Mouse (Mus musculus): Measurements from ENCODE around the gene Lamtor3.
"Not testable (repeated sequence)": the region's sequence is repeated elsewhere in the genome, so short reads cannot be mapped to it uniquely, and the experiment has no call there.

Gene Lamtor3

DNA sequence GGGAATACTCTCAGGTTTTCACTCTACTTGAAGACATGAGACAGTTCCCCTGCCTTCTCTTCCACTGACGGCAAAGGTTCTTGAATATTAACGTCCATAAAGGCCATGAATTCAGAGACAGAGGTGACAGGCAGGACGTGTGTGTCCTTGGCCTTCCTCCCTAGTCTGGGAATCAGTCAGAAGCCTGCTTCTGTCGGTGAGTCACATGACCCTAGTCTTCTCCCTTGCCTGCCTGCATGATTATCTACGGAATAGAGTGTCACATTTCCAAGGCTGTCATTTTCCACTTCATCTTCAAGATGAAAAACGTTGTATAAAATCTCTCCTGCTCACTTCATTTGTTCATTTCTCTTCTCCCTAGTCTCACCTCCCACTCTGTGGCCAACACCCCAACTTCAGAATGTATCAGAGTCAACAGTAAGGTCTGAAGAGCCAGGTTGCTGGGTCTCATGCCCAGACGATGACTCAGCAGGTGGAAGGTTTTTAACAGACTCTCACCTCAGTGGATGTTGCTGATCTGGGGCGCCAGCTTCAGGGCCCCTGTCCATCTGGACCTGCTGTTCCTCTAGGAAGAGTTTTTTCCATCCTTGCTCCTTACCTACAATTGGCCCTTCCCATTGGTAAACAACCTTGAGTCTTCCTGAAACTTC is 43.6 kb downstream of the Lamtor3 start:
- no peak for DNase-seq (ENCODE audit: low read depth, low spot score)

DNA sequence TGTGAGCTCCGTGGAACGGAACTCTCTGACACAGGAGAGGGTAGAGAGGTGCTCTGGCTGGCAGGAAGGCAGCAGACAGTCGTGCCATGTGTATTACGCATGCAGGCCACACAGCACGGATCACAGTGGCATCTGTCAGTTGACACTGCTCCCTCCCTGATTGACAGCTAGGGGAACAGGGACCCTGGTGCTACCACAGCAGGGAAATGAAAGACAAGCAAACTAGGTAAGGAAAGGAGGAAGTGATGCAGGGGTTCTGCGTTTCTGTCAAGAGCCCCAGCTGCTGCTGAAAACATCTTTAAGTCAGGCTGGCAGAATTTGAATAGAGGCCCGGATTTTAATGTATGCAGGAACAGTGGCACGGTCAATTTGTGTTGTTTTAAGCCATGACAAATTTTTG is 45.2 kb downstream of the Lamtor3 start:
- no peak for DNase-seq (ENCODE audit: low read depth, low spot score)

DNA sequence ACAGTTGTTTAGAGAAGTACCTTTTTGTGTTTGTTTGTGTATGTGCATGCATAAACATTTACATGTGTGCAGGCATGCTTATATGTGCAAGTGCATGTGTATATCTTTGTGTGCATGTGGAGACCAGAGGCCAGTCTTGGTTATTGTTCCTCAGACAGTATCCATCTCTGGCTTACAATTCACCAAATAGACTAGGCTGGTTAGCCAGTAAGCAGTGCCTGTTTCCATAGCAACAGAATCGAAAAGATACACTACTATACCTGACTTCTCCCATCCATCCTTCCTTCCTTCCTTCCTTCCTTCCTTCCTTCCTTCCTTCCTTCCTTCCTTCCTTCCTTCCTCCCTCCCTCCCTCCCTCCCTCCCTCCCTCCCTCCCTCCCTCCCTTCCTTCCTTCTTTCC is 45.7 kb downstream of the Lamtor3 start:
- DNase-seq (ENCODE audit: low read depth, low spot score) = not testable (repeated sequence)

DNA sequence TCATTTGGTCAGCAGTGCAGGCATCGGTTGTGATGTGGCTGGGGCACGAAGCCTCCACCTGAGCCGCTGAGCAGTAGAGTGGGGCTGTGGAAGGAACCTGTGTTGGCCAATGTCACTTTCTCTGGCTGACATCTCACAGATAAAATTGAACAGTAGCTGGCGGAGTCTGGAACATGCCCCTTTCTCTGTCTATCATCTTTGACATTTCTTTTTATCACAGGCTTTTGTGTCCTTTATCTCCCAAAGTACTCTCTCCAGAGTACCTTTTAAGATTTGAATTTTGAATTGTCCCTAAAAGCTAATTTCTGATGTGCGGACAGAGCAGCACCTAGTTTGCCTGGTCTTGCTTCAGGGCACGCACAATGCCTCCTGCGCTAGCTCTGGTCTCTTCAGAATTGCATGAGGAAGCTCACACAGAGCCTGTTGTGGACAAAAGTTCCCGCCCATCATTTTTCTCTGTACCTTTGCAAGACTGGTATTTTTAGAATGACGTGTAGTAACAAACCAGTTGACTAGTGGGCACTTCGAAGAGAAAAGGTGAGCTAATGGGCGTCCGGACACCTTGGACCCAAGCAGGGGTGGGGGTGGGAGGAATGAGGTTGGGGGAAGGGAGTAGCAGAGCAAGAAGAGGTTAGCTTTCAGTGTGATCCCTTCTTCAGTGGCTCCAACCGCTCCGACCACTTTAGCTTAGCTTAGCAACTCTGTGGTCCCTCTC is 50.0 kb downstream of the Lamtor3 start:
- DNase-seq (ENCODE audit: low read depth, low spot score) = no peak

DNA sequence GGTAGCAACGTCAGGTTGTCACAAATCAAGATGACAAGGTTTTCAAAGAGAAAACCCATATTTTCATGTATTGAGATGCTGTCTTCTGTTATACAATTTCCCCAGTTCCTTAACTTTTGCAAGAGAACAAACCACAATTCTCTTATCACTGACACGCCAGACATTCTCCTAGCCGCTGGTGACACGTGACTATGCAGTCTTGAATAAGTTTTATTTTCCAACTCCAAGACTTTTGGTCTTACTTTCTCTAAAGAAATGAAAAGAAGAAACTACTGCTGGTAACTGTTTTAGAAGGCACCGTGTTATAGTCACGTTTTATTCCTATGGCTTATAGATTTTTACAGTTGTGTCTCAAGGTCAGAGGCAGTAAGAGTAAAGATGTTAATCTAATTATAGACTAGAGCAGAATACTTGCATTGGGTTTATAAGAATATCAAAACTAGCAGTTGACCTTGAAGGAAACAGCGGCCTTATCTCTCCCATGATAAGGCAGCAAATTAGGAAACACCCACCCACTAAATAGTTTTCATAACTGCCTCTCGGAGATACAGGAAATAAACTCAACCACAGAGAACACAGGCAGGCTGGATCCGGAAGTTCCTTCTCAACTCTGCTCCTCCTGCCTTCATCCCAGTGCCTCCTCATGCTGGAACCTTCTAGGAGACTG is 50.6 kb downstream of the Lamtor3 start:
- no peak for DNase-seq (ENCODE audit: low read depth, low spot score)

DNA sequence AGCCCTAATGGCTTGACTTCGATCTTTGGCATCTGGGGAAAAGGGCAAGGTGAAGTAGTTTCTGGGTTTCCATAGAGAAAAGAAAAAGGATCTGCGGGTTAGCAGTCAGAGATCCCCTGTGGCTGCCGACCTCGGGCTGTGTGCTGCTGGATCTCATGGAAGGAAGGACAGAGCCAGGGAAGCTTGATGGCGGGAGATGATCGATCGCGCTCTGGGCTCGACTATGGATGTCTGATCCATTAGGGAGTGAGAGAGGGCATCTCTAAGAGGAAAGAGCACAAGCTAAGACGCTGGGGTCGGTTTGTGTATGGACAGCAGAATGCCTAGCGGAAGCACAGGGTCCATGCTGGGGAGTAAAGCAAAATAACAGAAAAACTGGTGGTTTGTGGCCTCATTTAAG is 51.6 kb downstream of the Lamtor3 start:
- no peak for DNase-seq (ENCODE audit: low read depth, low spot score)

DNA sequence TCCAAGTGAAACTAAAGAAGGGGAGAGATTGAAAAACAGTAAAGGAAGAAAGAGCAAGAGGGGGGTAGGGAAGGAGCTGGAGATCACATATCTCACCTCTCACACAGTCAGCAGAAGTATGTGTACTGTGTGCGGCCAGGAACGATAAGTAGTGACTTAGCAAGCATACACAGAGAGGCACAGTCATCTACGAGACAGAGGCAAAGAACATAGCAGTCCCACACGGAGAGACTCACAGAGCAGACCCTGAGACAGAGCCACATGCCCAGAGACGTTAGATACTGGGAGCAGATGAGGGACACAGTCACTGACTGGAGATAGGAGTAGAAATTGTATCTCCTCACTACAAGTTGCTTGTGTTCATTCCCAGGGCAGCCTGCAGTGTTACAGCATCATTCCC is 53.9 kb downstream of the Lamtor3 start:
- DNase-seq (ENCODE audit: low read depth, low spot score) = no peak

DNA sequence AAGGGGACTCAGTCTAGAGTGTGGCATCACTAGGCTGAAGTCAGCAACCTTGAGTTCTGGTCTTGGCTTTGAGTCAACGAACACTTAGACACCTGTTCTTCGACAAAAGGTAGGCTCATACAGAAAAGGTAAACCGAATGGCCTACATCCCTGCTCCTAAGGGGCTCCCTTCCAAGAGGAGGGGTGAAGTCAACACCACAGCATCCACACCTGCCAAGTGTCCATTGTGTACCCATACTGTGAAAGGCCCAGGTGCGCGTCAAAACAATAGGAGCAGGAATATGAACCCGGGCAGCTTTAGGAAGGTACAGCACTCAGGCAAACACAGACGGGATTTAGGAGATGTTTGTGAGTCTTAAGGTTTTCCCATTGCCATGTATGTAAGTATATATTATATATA is 54.7 kb downstream of the Lamtor3 start:
- DNase-seq (ENCODE audit: low read depth, low spot score) = no peak

DNA sequence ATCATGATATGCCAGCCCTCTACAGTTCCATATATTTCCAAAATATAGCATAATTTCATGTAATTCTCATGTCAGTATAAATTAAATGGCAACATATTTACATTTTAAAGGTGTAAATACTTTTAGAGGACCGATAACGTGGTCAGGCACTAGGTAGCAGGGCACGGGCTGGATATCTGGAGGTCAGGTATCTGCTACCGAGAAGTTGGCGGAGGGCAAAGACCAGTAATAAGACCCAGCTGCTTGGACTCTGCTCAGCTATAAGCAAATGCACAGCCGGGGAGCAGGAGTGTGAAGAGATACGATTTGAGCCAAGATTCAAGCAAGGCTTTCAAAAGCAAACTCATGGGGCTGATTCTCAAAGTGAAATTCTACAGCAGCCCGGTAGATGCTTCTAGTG is 56.0 kb downstream of the Lamtor3 start:
- DNase-seq (ENCODE audit: low read depth, low spot score) = no peak

DNA sequence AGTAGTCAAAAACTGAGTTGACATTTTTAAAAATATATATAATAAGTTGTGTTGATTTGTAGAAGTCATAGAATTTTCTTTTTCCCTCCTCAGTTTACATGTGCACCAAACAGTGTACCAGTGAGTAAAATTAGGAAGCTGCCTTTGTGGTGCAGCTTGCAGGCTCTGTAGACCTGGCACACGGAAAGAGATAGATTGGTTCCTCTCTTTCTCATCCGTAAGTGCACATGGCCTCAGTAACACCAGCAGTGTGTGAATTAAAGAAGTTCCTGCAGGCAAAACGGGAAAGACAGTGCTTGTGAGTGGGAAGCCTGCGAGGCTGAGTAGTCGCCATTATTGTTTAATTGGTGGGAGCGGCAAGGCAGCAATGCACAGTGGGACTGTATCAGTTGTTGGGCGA is 57.1 kb downstream of the Lamtor3 start:
- no peak for DNase-seq (ENCODE audit: low read depth, low spot score)

DNA sequence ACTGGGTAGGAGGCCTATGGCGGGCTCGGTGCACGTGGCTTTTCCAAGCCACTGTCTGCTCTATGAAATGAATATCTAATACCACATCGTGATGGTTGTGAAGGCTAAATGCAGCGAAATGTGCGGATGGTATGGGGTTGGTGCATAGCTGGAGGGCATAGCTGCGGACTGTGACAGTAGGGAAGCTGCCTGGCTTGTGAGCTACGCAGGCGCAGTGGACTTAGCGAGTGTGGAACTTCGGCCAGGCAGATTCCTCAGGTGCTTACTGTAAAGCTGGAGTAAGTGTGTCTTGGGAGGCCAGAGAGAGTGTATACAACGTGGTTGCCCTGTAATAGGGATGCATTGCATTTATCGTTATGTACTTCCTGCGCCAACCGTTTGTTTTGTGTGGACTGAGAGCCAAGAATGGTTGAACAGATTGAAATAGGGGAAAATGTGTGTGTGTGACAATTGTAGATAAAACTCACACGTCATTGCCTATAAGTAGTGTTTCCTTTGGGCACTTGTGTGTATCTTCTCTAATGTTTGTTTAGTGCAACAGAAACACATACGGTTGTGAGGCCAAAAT is 57.6 kb downstream of the Lamtor3 start:
- no peak for DNase-seq (ENCODE audit: low read depth, low spot score)

DNA sequence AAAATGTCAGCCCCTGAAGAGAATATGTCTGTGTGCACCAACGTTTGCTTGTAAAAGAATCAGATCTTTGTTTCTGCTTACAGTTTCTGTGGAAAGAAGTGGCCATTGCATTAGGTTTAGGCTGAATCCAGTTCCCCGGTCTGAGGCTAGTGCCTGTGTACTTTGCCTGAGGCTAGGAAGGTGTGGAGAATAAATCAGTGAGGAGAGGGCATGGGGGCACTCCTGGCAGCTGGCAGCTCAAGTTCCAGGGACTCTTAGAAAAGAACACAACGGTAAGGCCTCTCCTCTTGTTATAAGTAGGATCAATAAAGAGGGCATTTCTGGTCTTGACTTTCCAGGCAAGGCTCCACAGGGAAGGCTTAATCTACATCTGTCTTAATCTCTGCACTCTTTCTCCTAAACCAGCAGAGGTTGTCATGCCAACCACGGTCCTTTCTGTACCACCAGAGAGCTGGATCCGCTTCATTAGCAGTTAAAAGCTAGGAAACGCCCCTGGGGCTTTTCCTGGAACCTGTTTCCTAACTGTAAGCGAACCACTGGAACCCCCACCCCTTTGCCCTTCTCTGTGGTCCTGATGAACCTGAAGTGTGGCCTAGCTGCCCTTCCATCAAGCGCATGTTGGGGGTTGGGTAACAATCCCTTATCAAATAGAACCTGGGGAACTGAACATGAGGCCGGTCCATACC is 58.8 kb downstream of the Lamtor3 start:
- no peak for DNase-seq (ENCODE audit: low read depth, low spot score)

DNA sequence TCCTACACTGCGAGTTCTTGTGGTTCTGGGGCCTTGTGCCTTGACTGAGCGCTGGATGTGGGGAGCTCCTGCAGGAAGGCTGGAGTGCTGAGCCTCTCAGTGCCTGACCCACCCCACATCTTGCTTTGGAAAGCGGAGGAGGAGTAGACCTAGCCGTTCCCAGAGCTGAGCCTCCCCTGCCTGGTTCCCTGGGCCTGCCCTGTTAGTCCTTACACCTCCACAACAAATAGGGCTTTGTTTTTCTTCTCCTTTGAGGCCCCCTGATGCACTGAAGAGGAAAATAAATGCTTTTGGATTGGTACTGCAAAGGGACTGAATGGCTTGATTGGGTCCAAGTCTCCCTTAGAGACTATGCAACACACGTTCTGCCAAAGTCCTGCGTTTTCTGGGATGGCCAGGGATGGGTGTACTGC is 59.3 kb downstream of the Lamtor3 start:
- DNase-seq (ENCODE audit: low read depth, low spot score) = no peak

DNA sequence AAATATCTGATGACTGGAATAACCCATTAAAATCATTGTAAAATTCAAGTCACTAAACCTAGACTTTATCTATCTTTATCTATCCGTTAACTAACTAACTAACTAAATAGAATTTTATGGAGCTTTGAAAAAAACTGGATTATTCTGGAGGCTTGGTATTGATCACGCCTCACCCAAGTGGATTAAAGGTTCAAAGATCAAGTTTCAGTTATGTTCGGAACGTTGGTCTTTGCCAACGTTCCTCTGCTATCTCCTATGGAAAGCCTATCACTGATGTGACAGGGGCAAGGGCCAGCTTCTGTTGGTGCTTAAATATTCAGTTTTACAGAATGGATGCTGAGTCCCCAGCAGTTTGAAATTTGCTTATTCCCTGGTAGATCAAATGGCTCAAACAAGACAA is 59.9 kb downstream of the Lamtor3 start:
- no peak for DNase-seq (ENCODE audit: low read depth, low spot score)

Measured in brain, embryonic 18.5 days (tissue).